Mouse (Mus musculus) forebrain, postnatal 0 days (tissue): ENCODE data around the gene Cfap61. TPM values are rescaled to one million over a fixed set of nuclear protein-coding genes. Genes with fewer than 3 reads are reported as not detected.
A peak's percentile ranks its signal among the peaks of the same experiment; 100 is the strongest.

ENCODE experiments used
- ATAC-seq: fragments of 200-750 bp; cut with Nextera tagmentation; 2 replicates; pipeline ENCODE4 v1.8.0; 2017; ENCODE audit warnings: mild to moderate bottlenecking, moderate library complexity
- DNase-seq: peaks from one replicate; pipeline ENCODE4 v3.0.0-alpha.2; 2015
- H3K27ac ChIP-seq: fragments of 300-500 bp; sonication (generic); 2 replicates; pipeline ENCODE4 v1.5.1; 2014; ENCODE audit warnings: low read depth, mild to moderate bottlenecking, antibody characterized with exemption, low read length, moderate library complexity, mixed read lengths
- H3K27me3 ChIP-seq: fragments of 300-500 bp; sonication (generic); 2 replicates; pipeline ENCODE4 v1.6.1; 2014; ENCODE audit warnings: mild to moderate bottlenecking, low read length, mixed read lengths; ENCODE audit not compliant: insufficient read depth
- H3K36me3 ChIP-seq: fragments of 300-500 bp; sonication (generic); 2 replicates; pipeline ENCODE4 v1.6.1; 2014; ENCODE audit warnings: mild to moderate bottlenecking, moderate library complexity; ENCODE audit not compliant: insufficient read depth
- H3K4me1 ChIP-seq: fragments of 300-500 bp; sonication (generic); 2 replicates; pipeline ENCODE4 v1.6.1; 2014; ENCODE audit warnings: antibody characterized with exemption; ENCODE audit not compliant: insufficient read depth
- H3K4me2 ChIP-seq: fragments of 300-500 bp; sonication (generic); 2 replicates; pipeline ENCODE4 v1.6.1; 2014; ENCODE audit warnings: low read depth, mild to moderate bottlenecking, moderate library complexity
- H3K4me3 ChIP-seq: fragments of 300-500 bp; sonication (generic); 2 replicates; pipeline ENCODE4 v1.5.1; 2014; ENCODE audit warnings: low read depth, low read length, mixed read lengths
- H3K9ac ChIP-seq: fragments of 300-500 bp; sonication (generic); 2 replicates; pipeline ENCODE4 v1.6.1; 2014; ENCODE audit warnings: mild to moderate bottlenecking
- H3K9me3 ChIP-seq: fragments of 300-500 bp; sonication (generic); 2 replicates; pipeline ENCODE4 v1.6.1; 2016; ENCODE audit warnings: low read length
- CTCF ChIP-seq: sonication (generic); IDR thresholded peaks from 2 replicates; pipeline ENCODE4 v1.5.1; 2016; ENCODE audit warnings: antibody characterized with exemption, control low read depth, low read depth
- WGBS: fragments of 180-500 bp; shearing (Covaris S2); extraction: QIAGEN DNeasy Blood & Tissue Kit; methylation state at CpG from one replicate; pipeline ENCODE4 v1.1.7; 2014; 5-methylcytosine and 5-hydroxymethylcytosine counted together
- polyA plus RNA-seq: library from polyadenylated mRNA; unstranded; fragments of >200 nt; fragmentation: Nextera tagmentation; extraction: Ambion mirVana; gene quantifications from 2 replicates; pipeline ENCODE4 v1.2.1, GENCODE M21; 2015
- total RNA-seq: library from RNA; depleted of rRNA; stranded (reverse); fragments of >200 nt; gene quantifications from 2 replicates; pipeline ENCODE4 v1.2.3, GENCODE M21; 2014

Cfap61 gene
- total and polyA plus RNA-seq, 2 experiments from 2014 or later, result 3.9 to 7.4 TPM

- no peak overlapping the region for H3K9ac ChIP-seq
- no peaks in the 10 kb centered on the region for H3K27me3 ChIP-seq
- no peak overlapping the region for H3K27ac ChIP-seq
- no peak overlapping the region for H3K4me2 ChIP-seq
- no peak for TF ChIP-seq CTCF
- H3K4me1 ChIP-seq, result no peaks in the 10 kb centered on the region
- no peak overlapping the region for H3K4me3 ChIP-seq
- ATAC-seq (peak; percentile 51; the same call in 1 of the 2 replicates), DNase-seq (no peak)
- no peaks in the 10 kb centered on the region for H3K9me3 ChIP-seq
- H3K36me3 ChIP-seq, result no peaks in the 10 kb centered on the region
- WGBS, result 22% methylated on average over 6 of the region's 6 CpGs
Measured at GRCm38 (mm10) chr2:146083326-146083871, 148.8 kb downstream of the Cfap61 start.

- no peaks in the 10 kb centered on the region for H3K36me3 ChIP-seq
- H3K4me2 ChIP-seq, result no peak overlapping the region
- H3K4me1 ChIP-seq, result no peaks in the 10 kb centered on the region
- no peak for DNase-seq
- no peak overlapping the region for H3K27ac ChIP-seq
- no peaks in the 10 kb centered on the region for H3K9me3 ChIP-seq
- no peak overlapping the region for H3K9ac ChIP-seq
- no peak overlapping the region for H3K4me3 ChIP-seq
- no peaks in the 10 kb centered on the region for H3K27me3 ChIP-seq
- no peak for TF ChIP-seq CTCF
- no peak for ATAC-seq
- WGBS, result 90% methylated on average over 1 of the region's 1 CpGs
Measured at GRCm38 (mm10) chr2:146087411-146087810, 152.8 kb downstream of the Cfap61 start.

GRCm38 (mm10) chr2:146089157-146089692 is 154.6 kb downstream of the Cfap61 start:
- Histone ChIP-seq H3K4me3 (no peak overlapping the region), H3K27me3 (no peaks in the 10 kb centered on the region), H3K9me3 (no peaks in the 10 kb centered on the region), H3K36me3 (no peaks in the 10 kb centered on the region), H3K27ac (no peak overlapping the region), H3K4me1 (no peaks in the 10 kb centered on the region), H3K9ac (no peak overlapping the region), H3K4me2 (no peak overlapping the region)
- ATAC-seq (no peak), DNase-seq (no peak)
- no peak for TF ChIP-seq CTCF
- 27% methylated on average over 6 of the region's 6 CpGs for WGBS

- no peaks in the 10 kb centered on the region; the same call in 1 of the 2 replicates for H3K4me1 ChIP-seq
- DNase-seq (no peak), ATAC-seq (no peak)
- no peaks in the 10 kb centered on the region for H3K27me3 ChIP-seq
- H3K9me3 ChIP-seq, result no peaks in the 10 kb centered on the region
- TF ChIP-seq CTCF, result no peak
- WGBS, result 97% methylated on average over 5 of the region's 5 CpGs
- H3K4me3 ChIP-seq, result no peak overlapping the region
- no peak overlapping the region for H3K9ac ChIP-seq
- H3K4me2 ChIP-seq, result no peak overlapping the region
- no peaks in the 10 kb centered on the region for H3K36me3 ChIP-seq
- H3K27ac ChIP-seq, result no peak overlapping the region
Measured at GRCm38 (mm10) chr2:146097532-146097931, 162.9 kb downstream of the Cfap61 start.

- Histone ChIP-seq H3K4me2 (no peak overlapping the region), H3K27ac (no peak overlapping the region), H3K36me3 (no peaks in the 10 kb centered on the region), H3K9me3 (no peaks in the 10 kb centered on the region), H3K4me3 (no peak overlapping the region), H3K9ac (no peak overlapping the region), H3K27me3 (no peaks in the 10 kb centered on the region), H3K4me1 (no peaks in the 10 kb centered on the region; the same call in 1 of the 2 replicates)
- ATAC-seq, result no peak
- TF ChIP-seq CTCF, result no peak
- WGBS, result 34% methylated on average over 16 of the region's 16 CpGs
- DNase-seq, result no peak
Measured at GRCm38 (mm10) chr2:146098853-146099717, 164.5 kb downstream of the Cfap61 start.

- DNase-seq (no peak), ATAC-seq (no peak)
- 86% methylated on average over 3 of the region's 3 CpGs for WGBS
Measured at GRCm38 (mm10) chr2:146099838-146100237, 165.3 kb downstream of the Cfap61 start.

More at GRCm38 (mm10) chr2:146099838-146100237, 165.3 kb downstream of the Cfap61 start:
- H3K4me3 ChIP-seq, result no peak overlapping the region
- H3K4me2 ChIP-seq, result no peak overlapping the region
- H3K27me3 ChIP-seq, result no peaks in the 10 kb centered on the region
- no peak overlapping the region for H3K27ac ChIP-seq
- no peaks in the 10 kb centered on the region for H3K36me3 ChIP-seq
- no peaks in the 10 kb centered on the region; the same call in 1 of the 2 replicates for H3K4me1 ChIP-seq
- no peaks in the 10 kb centered on the region for H3K9me3 ChIP-seq
- no peak overlapping the region for H3K9ac ChIP-seq
- TF ChIP-seq CTCF, result no peak
